Mouse (Mus musculus): Measurements from ENCODE around the gene Ndufb4.

DNA sequence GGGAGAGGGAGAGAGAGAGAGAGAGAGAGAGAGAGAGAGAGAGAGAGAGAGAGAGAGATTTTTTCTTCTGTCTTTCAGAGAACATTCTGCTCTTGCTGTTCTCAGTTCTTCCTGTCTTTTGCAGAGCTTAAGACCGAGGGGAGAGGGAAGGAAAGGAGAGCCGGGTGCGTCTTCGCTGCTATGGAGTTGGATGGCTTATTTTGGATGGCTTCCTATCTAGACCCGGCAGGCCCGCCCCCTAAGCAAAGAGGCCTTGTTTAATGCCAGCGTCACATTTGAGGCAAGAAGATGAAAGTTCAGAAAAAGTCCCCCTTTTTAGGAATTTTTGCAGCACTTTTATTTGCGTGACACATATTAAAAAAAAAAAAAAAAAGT lies 30.0 kb upstream of the Ndufb4 start:
- no peak for TF ChIP-seq CTCF (IDR thresholded peaks at IDR 0.05; ENCODE audit: borderline replicate concordance, insufficient read depth, low read depth, low read length)
- no peak for TF ChIP-seq POLR2A (IDR thresholded peaks at IDR 0.05; ENCODE audit: borderline replicate concordance, insufficient read depth, low read length)
